Mouse (Mus musculus) intestine, embryonic 16.5 days (tissue): ENCODE measurements at regions not wholly inside any gene's neighbourhood (a gene's known extent, or its start where the extent isn't known, plus 50 kb on each side); places are given as distances from the start of the nearest gene placed in this dataset.

ENCODE experiments used
- ATAC-seq: fragments of 200-750 bp; cut with Nextera tagmentation; 2 replicates; pipeline ENCODE4 v1.8.0; 2017; ENCODE audit warnings: moderate TSS enrichment, moderate library complexity
- H3K27ac ChIP-seq: fragments of 300-500 bp; sonication (generic); 2 replicates; pipeline ENCODE4 v1.5.1; 2014; ENCODE audit warnings: mild to moderate bottlenecking, low read length
- H3K27me3 ChIP-seq: fragments of 300-500 bp; sonication (generic); replicated peaks from 2 replicates; pipeline ENCODE4 v1.6.1; 2014; ENCODE audit warnings: low read length, control low read depth, mixed read lengths; ENCODE audit not compliant: control insufficient read depth, insufficient read depth
- H3K36me3 ChIP-seq: fragments of 300-500 bp; sonication (generic); 2 replicates; pipeline ENCODE4 v1.6.1; 2014; ENCODE audit warnings: low read length, control low read depth; ENCODE audit not compliant: control insufficient read depth, insufficient read depth
- H3K4me1 ChIP-seq: fragments of 300-500 bp; sonication (generic); 2 replicates; pipeline ENCODE4 v1.6.1; 2014; ENCODE audit warnings: low read length, control low read depth, mixed read lengths; ENCODE audit not compliant: control insufficient read depth, insufficient read depth
- H3K4me2 ChIP-seq: fragments of 300-500 bp; sonication (generic); 2 replicates; pipeline ENCODE4 v1.6.1; 2014; ENCODE audit warnings: low read depth, low read length, control low read depth
- H3K4me3 ChIP-seq: fragments of 300-500 bp; sonication (generic); 2 replicates; pipeline ENCODE4 v1.5.1; 2014; ENCODE audit warnings: mild to moderate bottlenecking, low read length
- H3K9ac ChIP-seq: fragments of 300-500 bp; sonication (generic); 2 replicates; pipeline ENCODE4 v1.6.1; 2014; ENCODE audit warnings: low read depth, low read length
- H3K9me3 ChIP-seq: fragments of 300-500 bp; sonication (generic); 2 replicates; pipeline ENCODE4 v1.6.1; 2016; ENCODE audit warnings: low read length, control low read depth; ENCODE audit not compliant: control insufficient read depth
- WGBS: fragments of 180-500 bp; shearing (Covaris S2); extraction: QIAGEN DNeasy Blood & Tissue Kit; methylation state at CpG from one replicate; pipeline ENCODE4 v1.1.7; 2014; 5-methylcytosine and 5-hydroxymethylcytosine counted together

- 66% methylated on average over 6 of the region's 6 CpGs for WGBS
- Histone ChIP-seq H3K27ac (no peak overlapping the region), H3K4me3 (no peak overlapping the region), H3K27me3 (no peaks in the 10 kb centered on the region; the same call in 1 of the 2 replicates), H3K4me2 (no peak overlapping the region), H3K36me3 (no peaks in the 10 kb centered on the region), H3K9ac (no peak overlapping the region), H3K9me3 (no peaks in the 10 kb centered on the region), H3K4me1 (no peaks in the 10 kb centered on the region)
- ATAC-seq: no peak
Observed at GRCm38 (mm10) chr4:131262909-131263308, 318.7 kb downstream of the Matn1 start.

DNA sequence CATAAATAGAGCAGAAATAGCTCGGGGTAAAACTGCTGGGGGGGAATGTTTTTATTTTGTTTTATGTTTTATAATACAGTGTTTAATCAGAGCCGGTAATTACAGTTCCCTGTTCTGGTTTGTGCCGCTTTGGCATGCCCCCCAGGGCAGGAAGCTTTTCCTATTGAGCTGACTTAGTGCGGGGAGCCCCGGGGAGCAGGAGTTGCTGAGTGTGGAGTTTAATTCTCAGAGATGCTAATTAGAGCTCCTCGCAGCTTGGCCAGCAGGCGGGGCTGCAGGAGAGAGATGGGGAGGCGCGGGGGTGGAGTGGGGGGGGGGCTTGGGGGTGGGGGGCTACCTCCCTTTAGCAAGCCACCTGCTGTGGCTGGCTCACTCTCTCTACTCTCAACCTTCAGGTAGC lies 322.6 kb downstream of the Matn1 start:
- 24% methylated on average over 7 of the region's 9 CpGs for WGBS

GRCm38 (mm10) chr4:131267760-131268159 lies 323.6 kb downstream of the Matn1 start:
- H3K4me1 ChIP-seq: no peaks in the 10 kb centered on the region

More for the DNA sequence above, 322.6 kb downstream of the Matn1 start:
- Histone ChIP-seq H3K4me2 (no peak overlapping the region), H3K9ac (no peak overlapping the region), H3K27me3 (no peaks in the 10 kb centered on the region; the same call in 1 of the 2 replicates), H3K27ac (no peak overlapping the region), H3K4me3 (no peak overlapping the region), H3K4me1 (no peaks in the 10 kb centered on the region), H3K9me3 (no peaks in the 10 kb centered on the region), H3K36me3 (no peaks in the 10 kb centered on the region)
- ATAC-seq: no peak

GRCm38 (mm10) chr4:131270192-131270591 lies 326.0 kb downstream of the Matn1 start:
- Histone ChIP-seq H3K4me2 (no peak overlapping the region), H3K9me3 (no peaks in the 10 kb centered on the region), H3K27ac (no peak overlapping the region), H3K9ac (no peak overlapping the region), H3K4me3 (no peak overlapping the region), H3K4me1 (peaks cover 4% of the 10 kb centered on the region; the same call in 1 of the 2 replicates), H3K27me3 (peaks cover 2% of the 10 kb centered on the region; the same call in 1 of the 2 replicates), H3K36me3 (no peaks in the 10 kb centered on the region)
- ATAC-seq: no peak
- 18% methylated on average over 6 of the region's 7 CpGs for WGBS

More at GRCm38 (mm10) chr4:131267760-131268159, 323.6 kb downstream of the Matn1 start:
- Histone ChIP-seq H3K36me3 (no peaks in the 10 kb centered on the region), H3K27ac (no peak overlapping the region), H3K4me2 (no peak overlapping the region), H3K9me3 (no peaks in the 10 kb centered on the region), H3K4me3 (no peak overlapping the region), H3K27me3 (no peaks in the 10 kb centered on the region; the same call in 1 of the 2 replicates), H3K9ac (no peak overlapping the region)
- WGBS: 42% methylated on average over 10 of the region's 10 CpGs
- ATAC-seq: no peak

- Histone ChIP-seq H3K27ac (no peak overlapping the region), H3K27me3 (peaks cover 2% of the 10 kb centered on the region; the same call in 1 of the 2 replicates), H3K9me3 (no peaks in the 10 kb centered on the region), H3K4me3 (no peak overlapping the region), H3K4me1 (peaks cover 4% of the 10 kb centered on the region; the same call in 1 of the 2 replicates), H3K4me2 (no peak overlapping the region), H3K9ac (no peak overlapping the region), H3K36me3 (no peaks in the 10 kb centered on the region)
- WGBS: 72% methylated on average over 7 of the region's 7 CpGs
- ATAC-seq: no peak
Observed at GRCm38 (mm10) chr4:131272060-131272459, 327.9 kb downstream of the Matn1 start.

GRCm38 (mm10) chr4:131293560-131293959 lies 349.4 kb downstream of the Matn1 start:
- Histone ChIP-seq H3K27ac (no peak overlapping the region), H3K4me2 (no peak overlapping the region), H3K4me3 (no peak overlapping the region), H3K27me3 (no peaks in the 10 kb centered on the region), H3K36me3 (no peaks in the 10 kb centered on the region), H3K9me3 (no peaks in the 10 kb centered on the region), H3K9ac (no peak overlapping the region), H3K4me1 (no peaks in the 10 kb centered on the region)
- 75% methylated on average over 2 of the region's 2 CpGs for whole genome bisulfite sequencing
- no peak for ATAC-seq

DNA sequence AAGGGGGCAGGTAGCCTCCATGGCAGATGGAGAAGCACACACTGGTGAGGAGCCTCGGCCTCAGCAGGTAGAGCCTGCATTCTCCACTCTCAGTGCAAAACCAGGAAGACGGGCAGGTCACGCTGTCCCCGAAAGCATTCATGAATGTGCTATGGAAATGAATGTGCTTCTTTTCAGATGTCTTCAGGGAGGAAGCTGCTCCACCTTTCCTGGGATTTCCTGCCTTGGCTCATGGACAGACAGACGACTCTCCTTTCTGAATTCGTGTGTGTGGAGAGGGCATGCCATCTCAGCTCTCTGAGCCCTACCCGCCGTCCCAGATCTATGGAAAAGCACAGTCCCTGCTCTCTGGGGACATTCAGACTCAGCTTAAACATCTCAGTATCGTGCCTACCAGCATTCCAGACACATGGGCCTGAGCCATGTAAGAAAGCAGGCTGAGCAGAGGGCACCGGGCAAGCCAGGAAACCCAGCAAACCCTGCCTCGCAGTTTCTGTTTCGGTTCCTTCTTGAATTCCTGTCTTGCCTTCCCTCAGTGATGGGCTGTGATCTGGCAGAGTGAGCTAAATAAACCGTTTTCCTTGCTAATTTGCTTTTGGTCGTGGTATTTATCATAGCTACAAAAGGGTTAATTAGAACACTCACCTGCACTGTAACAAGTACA lies 354.0 kb downstream of the Matn1 start:
- no peaks in the 10 kb centered on the region for H3K9me3 ChIP-seq
- 62% methylated on average over 14 of the region's 14 CpGs for WGBS
- H3K27me3 ChIP-seq: no peaks in the 10 kb centered on the region
- H3K4me2 ChIP-seq: no peak overlapping the region
- no peaks in the 10 kb centered on the region for H3K36me3 ChIP-seq
- H3K4me3 ChIP-seq: no peak overlapping the region
- no peak for ATAC-seq
- no peaks in the 10 kb centered on the region for H3K4me1 ChIP-seq
- no peak overlapping the region for H3K27ac ChIP-seq
- no peak overlapping the region for H3K9ac ChIP-seq

DNA sequence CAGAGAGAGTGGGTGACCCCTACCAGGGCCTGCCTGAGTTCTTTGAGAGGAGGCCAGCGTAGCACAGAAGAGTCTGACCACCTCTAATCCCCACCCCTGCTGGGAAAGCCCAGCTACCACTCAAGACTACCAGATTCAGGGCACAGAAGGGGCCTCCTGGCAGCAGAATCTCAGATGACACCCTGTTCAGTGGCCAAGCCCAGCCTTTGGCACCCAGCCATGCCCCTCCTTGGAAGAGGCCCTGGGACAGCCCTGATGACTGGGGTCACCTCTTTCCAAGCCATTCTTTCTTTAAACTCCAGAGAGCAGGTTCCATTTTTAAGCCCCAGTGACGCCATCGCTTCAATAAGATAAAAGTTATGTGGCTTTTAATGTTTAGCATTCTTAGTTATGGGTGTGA lies 359.8 kb downstream of the Matn1 start:
- 88% methylated on average over 3 of the region's 3 CpGs for WGBS
- Histone ChIP-seq H3K27ac (no peak overlapping the region), H3K4me3 (no peak overlapping the region), H3K9ac (no peak overlapping the region), H3K9me3 (no peaks in the 10 kb centered on the region), H3K4me2 (no peak overlapping the region), H3K36me3 (no peaks in the 10 kb centered on the region), H3K4me1 (peaks cover 7% of the 10 kb centered on the region; the same call in 1 of the 2 replicates), H3K27me3 (no peaks in the 10 kb centered on the region)
- ATAC-seq: peak; percentile 28; the same call in 1 of the 2 replicates

DNA sequence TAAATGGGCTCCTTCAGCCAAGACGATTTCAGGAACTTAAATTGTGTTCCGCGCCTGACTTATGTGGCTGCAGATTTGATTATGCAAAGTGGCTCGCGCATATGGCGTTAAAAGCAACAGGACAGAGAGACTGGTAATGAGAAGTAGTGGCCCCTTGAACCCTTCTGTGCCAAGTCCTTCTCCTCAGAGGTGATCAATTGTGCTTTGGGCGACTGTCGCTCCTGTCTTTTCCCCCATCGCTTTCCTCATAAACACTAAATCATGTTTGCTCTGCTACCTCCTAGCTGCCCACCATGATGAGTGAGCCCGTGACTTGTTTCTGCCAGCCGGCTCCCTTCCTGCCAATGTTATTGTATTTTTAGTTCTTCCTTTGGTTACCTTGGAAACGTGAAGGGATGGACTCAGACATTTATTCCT lies 360.2 kb downstream of the Matn1 start:
- Histone ChIP-seq H3K9me3 (no peaks in the 10 kb centered on the region), H3K4me3 (no peak overlapping the region), H3K36me3 (no peaks in the 10 kb centered on the region), H3K27me3 (no peaks in the 10 kb centered on the region), H3K4me1 (peaks cover 7% of the 10 kb centered on the region; the same call in 1 of the 2 replicates), H3K27ac (no peak overlapping the region), H3K4me2 (no peak overlapping the region), H3K9ac (no peak overlapping the region)
- no peak for ATAC-seq
- WGBS: 75% methylated on average over 12 of the region's 12 CpGs

DNA sequence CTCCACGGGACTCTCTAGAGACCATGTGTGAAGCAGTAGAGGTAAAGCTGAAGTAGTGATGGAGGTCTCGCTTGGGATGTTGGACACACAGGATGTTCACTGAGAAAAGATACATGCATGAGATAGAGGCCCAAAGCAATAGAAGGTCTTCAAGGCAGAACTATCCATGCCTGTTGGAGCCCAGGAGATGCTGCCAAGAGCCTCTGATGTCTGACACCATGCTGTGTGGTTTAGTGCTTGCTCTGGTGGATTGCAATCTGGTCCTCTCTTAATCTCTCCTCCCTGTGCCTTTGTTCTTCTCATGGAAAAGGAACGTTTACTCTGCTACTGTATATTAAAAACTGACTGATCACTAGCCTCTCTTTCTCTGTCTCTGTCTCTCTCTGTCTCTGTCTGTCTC lies 370.0 kb downstream of the Matn1 start:
- WGBS: 75% methylated on average over 3 of the region's 3 CpGs
- ATAC-seq: no peak

More for the DNA sequence above, 370.0 kb downstream of the Matn1 start:
- H3K36me3 ChIP-seq: no peaks in the 10 kb centered on the region
- no peak overlapping the region for H3K27ac ChIP-seq
- no peaks in the 10 kb centered on the region for H3K27me3 ChIP-seq
- no peak overlapping the region for H3K9ac ChIP-seq
- no peaks in the 10 kb centered on the region for H3K9me3 ChIP-seq
- no peak overlapping the region for H3K4me3 ChIP-seq
- H3K4me2 ChIP-seq: no peak overlapping the region
- no peaks in the 10 kb centered on the region for H3K4me1 ChIP-seq
